Mouse (Mus musculus) activated CD4-positive, CD25-positive, alpha-beta regulatory T cell (primary cell): ENCODE results near the gene Opn5. TPM values are rescaled to one million over a fixed set of nuclear protein-coding genes. Genes with fewer than 3 reads are reported as not detected.

Experiments
- polyA plus RNA-seq, 2 experiments: library from polyadenylated mRNA; unstranded; fragments of 100-300 nt; shearing (Covaris generic); gene quantifications; one replicate each; pipeline ENCODE4 v1.2.1; 2017

Gene Opn5
- not detected for polyA plus RNA-seq

DNA sequence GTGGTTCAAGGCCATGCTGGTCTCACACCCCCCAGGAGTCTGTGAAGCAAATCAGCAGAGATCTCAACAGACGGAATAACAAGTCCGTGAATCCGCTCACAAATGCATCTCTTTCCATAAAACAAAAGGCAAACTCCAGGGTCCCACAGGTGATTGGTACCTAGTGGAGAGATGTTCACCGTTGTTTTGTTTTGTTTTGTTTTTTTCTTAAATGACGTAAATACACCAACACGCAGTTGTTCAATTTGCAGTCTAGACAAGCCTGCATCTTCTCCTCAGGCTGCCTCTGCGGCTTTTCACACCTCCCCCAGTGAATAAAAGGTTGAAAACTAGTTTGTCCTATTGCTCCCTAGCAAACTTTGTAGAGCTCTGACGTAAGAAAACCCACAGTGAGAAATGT is at the start of gene Opn5:
Opn5 (minus strand) TSS at position 101 of the 400 bp plus-strand sequence.

Other genes starting within 250 kb of the Opn5 start
- gene Adgrf4, start 80.9 kb upstream of the Opn5 start, polyA plus RNA-seq = under 1 TPM in 1 of 2 experiments, not detected in 1; 0.06 TPM
- gene Adgrf2, start 130.8 kb upstream of the Opn5 start, polyA plus RNA-seq = under 1 TPM in 1 of 2 experiments, not detected in 1; 0.06 TPM